Mouse (Mus musculus) G1E (cell line): ENCODE measurements at regions not wholly inside any gene's neighbourhood (a gene's known extent, or its start where the extent isn't known, plus 50 kb on each side); places are given as distances from the start of the nearest gene placed in this dataset.

Experiments used
- CTCF ChIP-seq: IDR thresholded peaks from 2 replicates; pipeline ENCODE4 v1.5.1; 2012; ENCODE audit warnings: low read depth, low read length, inconsistent platforms, mixed read lengths
- GATA1 ChIP-seq: IDR thresholded peaks from 2 replicates; pipeline ENCODE4 v1.6.1; 2012; ENCODE audit warnings: borderline replicate concordance, low read length, inconsistent platforms, mixed read lengths
- GATA2 ChIP-seq: IDR thresholded peaks from 2 replicates; pipeline ENCODE4 v1.6.1; 2012; ENCODE audit warnings: low read depth, low read length, inconsistent platforms, borderline replicate concordance
- POLR2AphosphoS5 ChIP-seq: IDR thresholded peaks from 2 replicates; pipeline ENCODE4 v1.6.1; 2012; ENCODE audit warnings: low read depth, low read length, inconsistent platforms; ENCODE audit not compliant: insufficient replicate concordance
- TAL1 ChIP-seq: conservative IDR thresholded peaks from 2 replicates; pipeline ENCODE4 v1.6.1; 2012; ENCODE audit warnings: low read depth, low read length, inconsistent platforms, mixed read lengths

- TF ChIP-seq POLR2AphosphoS5, result no peak
- TF ChIP-seq CTCF, result no peak
- no peak for TF ChIP-seq TAL1
- TF ChIP-seq GATA1, result no peak
- TF ChIP-seq GATA2, result no peak
Measured at GRCm38 (mm10) chr12:29337336-29337735, 190.8 kb upstream of the Myt1l start.
